Mouse (Mus musculus) retina, postnatal 1 day (tissue): ENCODE measurements around the gene Slc22a1.

ENCODE experiments used
- DNase-seq: peaks from one replicate; pipeline ENCODE4 v3.0.0-alpha.2; 2012

Slc22a1 gene

DNA sequence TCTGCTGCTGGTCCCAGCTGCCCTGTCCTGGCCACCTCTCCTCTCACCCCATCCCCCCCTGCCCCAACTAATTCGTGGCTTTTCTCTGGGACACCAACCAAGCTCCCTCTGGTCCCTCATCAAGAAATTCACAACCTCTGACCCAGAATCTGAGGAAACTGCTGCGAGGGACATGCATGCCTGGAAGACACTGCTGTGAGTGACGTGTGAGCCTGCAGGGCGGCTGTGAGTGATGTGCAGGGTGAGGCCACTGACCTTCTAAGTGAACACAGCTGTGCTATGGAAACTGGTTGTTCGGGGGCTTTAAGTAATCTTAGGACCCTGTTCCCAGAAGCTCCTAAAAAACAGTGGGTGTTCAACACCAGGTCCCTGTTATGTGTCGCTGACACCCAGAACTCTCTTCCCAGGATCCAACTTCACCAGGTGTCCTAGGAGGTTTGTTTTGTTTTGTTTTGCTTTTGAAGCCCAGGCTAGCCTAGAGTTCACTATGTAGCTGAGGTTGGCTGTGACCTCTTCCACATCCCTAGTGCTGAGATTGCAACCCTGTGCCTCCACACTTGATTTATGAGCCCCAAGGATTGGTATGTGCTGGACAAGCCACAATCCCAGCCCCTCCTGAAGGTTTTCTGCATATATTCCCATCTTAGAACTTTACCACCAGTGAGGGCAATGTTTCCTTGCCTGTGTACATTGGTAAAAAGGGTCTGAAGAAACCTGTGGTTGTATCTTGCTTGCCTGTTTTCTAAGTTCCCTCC lies 44.5 kb downstream of the Slc22a1 start:
- DNase-seq: no peak

DNA sequence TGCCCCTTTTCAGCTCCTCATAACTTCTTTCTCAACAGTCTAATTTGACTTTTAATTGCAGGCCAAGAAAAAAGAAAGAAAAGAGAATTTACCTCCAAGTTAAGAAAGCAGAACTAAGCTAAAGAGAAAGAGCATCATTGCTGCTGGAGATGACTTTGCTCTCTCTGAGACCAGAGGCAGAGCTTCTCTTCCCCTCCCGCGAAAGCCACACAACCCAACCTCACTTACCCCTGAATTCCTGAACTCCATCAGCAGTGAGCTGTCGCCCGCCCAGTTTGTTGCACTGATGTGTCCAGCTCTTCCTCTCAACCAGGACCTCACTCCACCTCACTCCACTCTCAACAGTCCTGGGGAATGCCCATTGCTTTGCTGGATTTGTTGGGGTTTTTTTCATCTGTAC lies 47.6 kb downstream of the Slc22a1 start:
- no peak for DNase-seq

- no peak for DNase-seq
Measured at GRCm38 (mm10) chr17:12619641-12620040, 56.0 kb downstream of the Slc22a1 start.

- DNase-seq: no peak
Measured at GRCm38 (mm10) chr17:12615429-12615828, 60.2 kb downstream of the Slc22a1 start.

DNA sequence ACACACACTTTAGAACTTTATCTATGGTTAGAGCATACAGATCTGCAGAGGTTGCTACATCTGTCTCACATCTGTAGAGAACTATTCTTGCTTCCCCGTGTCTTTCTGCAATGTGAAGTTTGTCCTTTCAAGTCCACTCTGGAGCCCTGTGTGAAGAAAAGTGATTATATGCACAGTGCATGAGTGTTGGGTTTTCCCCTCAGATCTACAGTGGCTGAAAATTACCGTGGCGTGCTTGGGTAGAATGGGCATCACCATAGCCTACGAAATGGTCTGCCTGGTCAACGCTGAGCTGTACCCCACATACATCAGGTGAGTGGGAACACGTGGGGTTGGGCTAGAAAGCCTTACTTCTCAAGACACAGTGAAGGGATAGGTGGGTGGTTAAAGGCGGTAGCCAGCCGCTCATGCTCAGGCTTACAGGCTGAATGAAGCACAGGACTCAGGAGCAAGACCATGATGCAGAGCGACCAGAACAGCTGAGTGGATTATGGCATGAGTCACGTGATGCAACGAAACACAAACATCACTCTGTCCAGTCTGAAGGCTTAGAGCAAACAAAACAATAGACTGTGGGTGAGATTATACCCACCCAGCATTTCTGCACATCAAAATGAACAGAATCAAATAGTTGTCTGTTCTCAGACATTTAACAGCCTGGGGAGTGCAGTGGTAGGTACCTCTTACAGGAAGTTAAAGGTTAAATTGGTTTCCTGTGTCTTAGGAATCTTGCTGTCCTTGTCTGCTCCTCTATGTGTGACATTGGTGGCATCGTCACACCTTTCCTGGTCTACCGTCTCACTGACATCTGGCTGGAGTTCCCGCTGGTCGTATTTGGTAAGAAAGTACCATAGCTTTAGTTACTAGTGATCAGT lies 60.9 kb downstream of the Slc22a1 start:
- no peak for DNase-seq

GRCm38 (mm10) chr17:12607202-12607601 lies 68.4 kb downstream of the Slc22a1 start:
- DNase-seq: no peak

DNA sequence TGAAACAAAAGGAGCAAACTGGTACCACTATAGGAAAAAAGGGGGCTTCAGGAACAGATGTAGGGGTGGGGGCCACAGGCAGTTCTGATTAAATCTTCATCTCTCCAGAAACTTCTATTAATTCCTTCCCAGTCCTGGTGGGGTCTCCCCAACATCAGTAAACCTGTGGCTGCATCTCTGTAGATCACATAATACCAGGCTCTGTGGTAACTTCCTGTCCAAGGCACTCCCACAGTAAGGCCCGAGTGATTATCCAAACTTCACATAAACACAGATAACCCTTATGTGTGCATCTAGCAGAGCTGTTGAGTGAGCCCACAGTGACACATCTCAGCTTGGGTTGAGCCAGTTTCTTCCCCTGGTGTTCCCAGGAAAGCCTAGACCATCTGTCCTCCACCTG lies 69.0 kb downstream of the Slc22a1 start:
- DNase-seq: no peak
